ENCODE assay signal across 20 mouse cellular contexts in genomic region chr11:49485973-49486372, GRCm38 (mm10). TPM values are rescaled to one million over a fixed set of nuclear protein-coding genes. Genes with fewer than 3 reads are reported as not detected.
"Had no signal": no experiment of that assay in that cellular context is flagged by ENCODE, and none has a peak within 500 bp of the region (broad histone marks: within the 10 kb centered on the region; RNA-seq: fewer than 3 reads in every experiment).

No protein-coding gene starts in this region.

- ATAC-seq: intestine, embryonic 15.5 days; liver, postnatal 0 days had no signal

- H3K27me3 ChIP-seq: intestine, embryonic 15.5 days; limb, embryonic 15.5 days; liver, embryonic 13.5 days; lung, embryonic 15.5 days; neural tube, embryonic 15.5 days had no signal

- H3K4me2 ChIP-seq: intestine, embryonic 15.5 days; limb, embryonic 15.5 days; liver, embryonic 13.5 days; lung, embryonic 15.5 days; neural tube, embryonic 15.5 days had no signal

- H3K9ac ChIP-seq: intestine, embryonic 15.5 days; limb, embryonic 15.5 days; liver, embryonic 13.5 days; liver, postnatal 0 days; lung, embryonic 15.5 days; neural tube, embryonic 15.5 days had no signal

- H3K9me3 ChIP-seq: intestine, embryonic 15.5 days; limb, embryonic 15.5 days; liver, embryonic 13.5 days; lung, embryonic 15.5 days; midbrain, embryonic 10.5 days; neural tube, embryonic 15.5 days had no signal

- H3K4me3 ChIP-seq: intestine, embryonic 15.5 days; limb, embryonic 15.5 days; liver, embryonic 13.5 days; lung, embryonic 15.5 days; midbrain, embryonic 10.5 days; myocyte; neural tube, embryonic 15.5 days had no signal

- H3K4me1 ChIP-seq: intestine, embryonic 15.5 days; limb, embryonic 15.5 days; liver, embryonic 13.5 days; lung, embryonic 15.5 days; midbrain, embryonic 10.5 days; neural tube, embryonic 15.5 days had no signal

- H3K36me3 ChIP-seq: intestine, embryonic 15.5 days; limb, embryonic 15.5 days; liver, embryonic 13.5 days; lung, embryonic 15.5 days; midbrain, embryonic 10.5 days; neural tube, embryonic 15.5 days had no signal

- H3K27ac ChIP-seq: intestine, embryonic 15.5 days; limb, embryonic 15.5 days; liver, embryonic 13.5 days; lung, embryonic 15.5 days; midbrain, embryonic 10.5 days; neural tube, embryonic 15.5 days had no signal

- DNase-seq: kidney, adult 2 months; layer of hippocampus, adult 9-11 months; layer of hippocampus, postnatal 36 days; liver, embryonic 13.5 days; liver, postnatal 0 days; midbrain, embryonic 14.5 days; right cerebral cortex, adult 18-20 months; right cerebral cortex, postnatal 25 days; thymus, postnatal 36 days had no signal

RNA-seq across cellular contexts. Expression of gene Olfr1385, which starts 2.9 kb away (rescaled TPM):
- polyA plus RNA-seq: intestine, embryonic 15.5 days; kidney, adult 2 months; limb, embryonic 11.5 days; limb, embryonic 15.5 days; liver, embryonic 13.5 days; liver, postnatal 0 days; lung, embryonic 15.5 days; midbrain, embryonic 10.5 days; midbrain, embryonic 14.5 days; myocyte; neural tube, embryonic 11.5 days; neural tube, embryonic 15.5 days; small intestine, adult 2 months; stomach, embryonic 16.5 days; thymus, postnatal 0 days had no signal

RNA-seq across cellular contexts. Expression of gene Olfr1384, which starts 20.6 kb away (rescaled TPM):
- polyA plus RNA-seq: intestine, embryonic 15.5 days; kidney, adult 2 months; limb, embryonic 11.5 days; limb, embryonic 15.5 days; liver, embryonic 13.5 days; liver, postnatal 0 days; lung, embryonic 15.5 days; midbrain, embryonic 10.5 days; midbrain, embryonic 14.5 days; myocyte; neural tube, embryonic 11.5 days; neural tube, embryonic 15.5 days; small intestine, adult 2 months; stomach, embryonic 16.5 days; thymus, postnatal 0 days had no signal

RNA-seq across cellular contexts. Expression of gene Olfr1386, which starts 21.1 kb away (rescaled TPM):
- polyA plus RNA-seq: intestine, embryonic 15.5 days; kidney, adult 2 months; limb, embryonic 11.5 days; limb, embryonic 15.5 days; liver, embryonic 13.5 days; liver, postnatal 0 days; lung, embryonic 15.5 days; midbrain, embryonic 10.5 days; midbrain, embryonic 14.5 days; myocyte; neural tube, embryonic 11.5 days; neural tube, embryonic 15.5 days; small intestine, adult 2 months; stomach, embryonic 16.5 days; thymus, postnatal 0 days had no signal

RNA-seq across cellular contexts. Expression of gene Olfr1387, which starts 30.8 kb away (rescaled TPM):
- polyA plus RNA-seq: intestine, embryonic 15.5 days; kidney, adult 2 months; limb, embryonic 11.5 days; limb, embryonic 15.5 days; liver, embryonic 13.5 days; liver, postnatal 0 days; lung, embryonic 15.5 days; midbrain, embryonic 10.5 days; midbrain, embryonic 14.5 days; myocyte; neural tube, embryonic 11.5 days; neural tube, embryonic 15.5 days; small intestine, adult 2 months; stomach, embryonic 16.5 days; thymus, postnatal 0 days had no signal

RNA-seq across cellular contexts. Expression of gene Olfr1383, which starts 33.5 kb away (rescaled TPM):
- polyA plus RNA-seq: intestine, embryonic 15.5 days; kidney, adult 2 months; limb, embryonic 11.5 days; limb, embryonic 15.5 days; liver, embryonic 13.5 days; liver, postnatal 0 days; lung, embryonic 15.5 days; midbrain, embryonic 10.5 days; midbrain, embryonic 14.5 days; myocyte; neural tube, embryonic 11.5 days; neural tube, embryonic 15.5 days; small intestine, adult 2 months; stomach, embryonic 16.5 days; thymus, postnatal 0 days had no signal
